Mouse (Mus musculus): ENCODE measurements around the gene Tbata. TPM values are rescaled to one million over a fixed set of nuclear protein-coding genes. Genes with fewer than 3 reads are reported as not detected.

Tbata gene
- polyA plus RNA-seq, 1 experiment from 2014 or later, result not detected

DNA sequence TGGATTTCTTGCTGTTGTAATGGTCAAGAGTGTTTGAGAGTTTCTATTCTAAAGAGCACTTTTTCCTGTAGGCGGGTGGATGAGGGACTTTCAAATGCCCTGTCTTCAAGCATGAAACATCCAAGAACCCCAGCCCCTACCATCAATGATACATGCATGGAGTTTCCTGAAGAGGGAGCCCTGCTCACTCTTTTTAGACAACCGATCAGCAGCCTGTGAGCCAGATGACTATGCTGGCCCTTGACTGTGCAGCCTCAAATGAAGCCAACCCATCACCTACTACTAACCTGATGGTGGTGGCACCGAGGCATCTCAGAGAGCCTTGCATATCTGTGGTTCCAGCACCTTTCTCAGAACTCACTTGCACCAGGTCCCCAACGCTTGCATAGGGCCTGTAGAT, 742 bp downstream of the Tbata start:
- Histone ChIP-seq H3K9me3 (ENCODE audit: control insufficient read depth) (no peaks in the 10 kb centered on the region), H3K4me1 (replicated peaks; ENCODE audit: control insufficient read depth, insufficient read depth, low read length) (no peaks in the 10 kb centered on the region), H3K27ac (ENCODE audit: low read depth, low read length) (no peak overlapping the region), H3K4me3 (ENCODE audit: low read depth, low read length) (no peak overlapping the region), H3K4me2 (replicated peaks; ENCODE audit: low read depth) (no peak overlapping the region), H3K36me3 (ENCODE audit: control insufficient read depth, insufficient read depth) (no peaks in the 10 kb centered on the region), H3K27me3 (replicated peaks; ENCODE audit: control insufficient read depth, insufficient read depth, low read length) (peaks cover 10% of the 10 kb centered on the region; the same call in 1 of the 2 replicates), H3K9ac (ENCODE audit: low read depth, low read length) (no peak overlapping the region)
- no peak for ATAC-seq
- WGBS, result 74% methylated on average over 4 of the region's 4 CpGs
- TF ChIP-seq CTCF (IDR thresholded peaks at IDR 0.05; ENCODE audit: low read depth), result no peak

DNA sequence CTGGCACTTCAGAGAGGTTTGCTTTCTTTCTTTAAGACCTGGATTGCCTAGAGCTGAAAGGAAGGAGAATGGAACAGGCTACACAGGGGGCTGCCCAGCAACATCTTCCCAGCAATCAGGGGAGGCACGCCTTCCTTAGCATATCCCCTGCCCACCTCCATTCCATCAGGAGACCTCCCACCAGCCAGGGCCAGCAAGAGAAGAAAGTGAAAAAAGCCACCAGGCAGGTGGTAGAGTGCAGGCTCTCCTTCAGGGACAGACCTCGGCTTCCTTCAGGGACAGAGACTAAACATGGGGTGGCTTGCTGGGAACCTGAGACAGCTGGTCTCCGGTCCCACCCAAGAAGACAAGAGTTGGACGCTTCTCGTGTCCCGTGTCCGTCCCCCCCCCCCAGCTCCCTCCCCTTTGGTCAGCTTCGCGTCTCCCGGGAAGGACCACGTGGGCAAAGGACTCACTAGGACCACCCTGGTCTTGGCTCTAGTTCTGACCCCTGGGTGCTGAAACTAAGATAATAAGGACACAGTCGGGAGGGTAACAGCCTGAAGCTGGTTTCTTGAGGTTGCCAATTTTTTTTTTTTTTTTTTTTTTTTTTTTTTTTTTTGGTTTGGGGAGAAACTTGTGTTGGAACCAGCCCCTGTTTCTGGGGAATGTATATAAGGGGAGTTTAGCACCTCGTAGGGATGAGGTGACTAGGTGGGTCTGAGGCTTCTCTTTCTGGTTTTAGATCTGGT, 3.1 kb downstream of the Tbata start:
- ATAC-seq, result no peak

DNA sequence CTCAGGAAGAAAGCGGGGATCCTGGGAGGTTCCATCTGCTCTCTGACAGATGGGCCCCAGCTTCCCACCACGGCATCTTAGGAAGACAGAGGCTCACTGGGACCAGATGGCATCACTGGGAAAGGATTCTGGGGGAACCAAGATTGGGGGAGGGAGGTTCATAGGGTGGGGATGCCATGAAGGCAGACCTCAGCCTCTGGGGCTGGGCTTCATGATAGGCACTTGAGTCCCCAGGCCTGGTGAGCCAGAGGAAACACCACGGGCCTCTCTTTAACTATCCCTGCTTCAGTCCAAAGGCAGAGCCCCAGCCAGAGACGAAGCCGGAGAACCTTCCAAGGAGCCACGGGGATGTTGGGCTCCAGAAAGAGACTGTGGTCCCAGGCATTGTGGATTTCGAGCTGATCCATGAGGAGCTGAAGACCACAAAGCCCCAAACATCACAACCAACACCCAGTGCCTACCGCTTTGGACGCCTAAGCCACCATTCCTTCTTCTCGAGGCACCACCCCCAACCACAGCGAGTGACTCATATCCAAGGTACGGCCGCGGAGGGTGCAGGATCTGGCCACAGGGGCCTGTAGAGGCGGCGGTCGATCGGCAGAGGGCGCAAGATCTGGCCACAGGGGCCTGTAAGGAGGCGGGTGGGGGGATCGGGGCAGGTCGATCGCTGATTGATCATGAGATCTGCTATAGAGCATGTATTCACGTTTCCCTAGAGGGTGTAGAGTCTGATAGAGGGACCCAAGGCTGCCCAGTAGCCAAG, 3.9 kb downstream of the Tbata start:
- H3K27ac ChIP-seq (ENCODE audit: low read depth, low read length), result no peak overlapping the region
- H3K4me2 ChIP-seq (replicated peaks; ENCODE audit: low read depth), result peak overlapping the region; percentile 30
- H3K27me3 ChIP-seq (replicated peaks; ENCODE audit: control insufficient read depth, insufficient read depth, low read length), result peaks cover 10% of the 10 kb centered on the region; the same call in 1 of the 2 replicates
- no peak overlapping the region for H3K9ac ChIP-seq (ENCODE audit: low read depth, low read length)
- WGBS, result 15% methylated on average over 24 of the region's 24 CpGs
- peak; percentile 69 for TF ChIP-seq CTCF (IDR thresholded peaks at IDR 0.05; ENCODE audit: low read depth)
- no peak overlapping the region; the same call in 1 of the 2 replicates for H3K4me3 ChIP-seq (ENCODE audit: low read depth, low read length)
- H3K36me3 ChIP-seq (ENCODE audit: control insufficient read depth, insufficient read depth), result no peaks in the 10 kb centered on the region
- no peak for ATAC-seq
- no peaks in the 10 kb centered on the region for H3K9me3 ChIP-seq (ENCODE audit: control insufficient read depth)
- H3K4me1 ChIP-seq (replicated peaks; ENCODE audit: control insufficient read depth, insufficient read depth, low read length), result no peaks in the 10 kb centered on the region

More for the DNA sequence above, 3.1 kb downstream of the Tbata start:
- H3K9me3 ChIP-seq (ENCODE audit: control insufficient read depth), result no peaks in the 10 kb centered on the region
- H3K27ac ChIP-seq (ENCODE audit: low read depth, low read length), result no peak overlapping the region
- WGBS, result 38% methylated on average over 13 of the region's 13 CpGs
- no peak overlapping the region for H3K4me3 ChIP-seq (ENCODE audit: low read depth, low read length)
- TF ChIP-seq CTCF (IDR thresholded peaks at IDR 0.05; ENCODE audit: low read depth), result no peak
- no peaks in the 10 kb centered on the region for H3K36me3 ChIP-seq (ENCODE audit: control insufficient read depth, insufficient read depth)
- H3K4me1 ChIP-seq (replicated peaks; ENCODE audit: control insufficient read depth, insufficient read depth, low read length), result no peaks in the 10 kb centered on the region
- peaks cover 10% of the 10 kb centered on the region; the same call in 1 of the 2 replicates for H3K27me3 ChIP-seq (replicated peaks; ENCODE audit: control insufficient read depth, insufficient read depth, low read length)
- no peak overlapping the region for H3K4me2 ChIP-seq (replicated peaks; ENCODE audit: low read depth)
- H3K9ac ChIP-seq (ENCODE audit: low read depth, low read length), result no peak overlapping the region

DNA sequence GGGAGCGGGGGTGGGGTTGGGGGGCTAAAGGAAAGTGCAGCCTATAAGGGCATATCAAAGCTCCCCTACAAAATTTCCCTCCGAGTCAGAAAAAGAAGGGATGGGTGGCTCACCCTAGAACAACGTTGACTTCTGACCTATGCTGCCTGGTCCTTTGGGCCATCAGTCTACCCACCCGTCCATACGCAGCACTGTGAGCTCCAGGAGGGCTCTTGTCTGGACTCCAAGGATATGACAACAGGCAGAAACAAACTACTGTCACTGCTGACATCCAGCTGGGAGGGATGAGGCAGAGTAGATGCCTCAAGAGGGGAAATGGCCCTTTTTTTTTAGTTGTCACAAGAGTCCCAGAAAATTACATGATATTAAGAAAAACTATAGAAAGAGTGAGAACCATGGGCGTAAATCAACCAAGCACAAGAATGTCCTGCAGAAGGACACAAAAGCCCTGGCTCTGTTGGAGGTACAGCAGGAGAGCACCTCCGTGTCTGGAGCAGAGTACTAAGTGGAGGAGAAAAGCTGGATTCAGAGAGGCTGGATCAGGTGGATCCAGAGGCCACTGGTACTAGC, 4.6 kb downstream of the Tbata start:
- peak overlapping the region; percentile 30; the same call in 1 of the 2 replicates for H3K4me2 ChIP-seq (replicated peaks; ENCODE audit: low read depth)
- no peak overlapping the region for H3K27ac ChIP-seq (ENCODE audit: low read depth, low read length)
- no peaks in the 10 kb centered on the region for H3K36me3 ChIP-seq (ENCODE audit: control insufficient read depth, insufficient read depth)
- H3K4me1 ChIP-seq (replicated peaks; ENCODE audit: control insufficient read depth, insufficient read depth, low read length), result no peaks in the 10 kb centered on the region
- TF ChIP-seq CTCF (IDR thresholded peaks at IDR 0.05; ENCODE audit: low read depth), result no peak
- no peak overlapping the region for H3K4me3 ChIP-seq (ENCODE audit: low read depth, low read length)
- H3K9me3 ChIP-seq (ENCODE audit: control insufficient read depth), result no peaks in the 10 kb centered on the region
- no peak overlapping the region for H3K9ac ChIP-seq (ENCODE audit: low read depth, low read length)
- peaks cover 10% of the 10 kb centered on the region; the same call in 1 of the 2 replicates for H3K27me3 ChIP-seq (replicated peaks; ENCODE audit: control insufficient read depth, insufficient read depth, low read length)
- 57% methylated on average over 7 of the region's 7 CpGs for WGBS
- ATAC-seq, result no peak

DNA sequence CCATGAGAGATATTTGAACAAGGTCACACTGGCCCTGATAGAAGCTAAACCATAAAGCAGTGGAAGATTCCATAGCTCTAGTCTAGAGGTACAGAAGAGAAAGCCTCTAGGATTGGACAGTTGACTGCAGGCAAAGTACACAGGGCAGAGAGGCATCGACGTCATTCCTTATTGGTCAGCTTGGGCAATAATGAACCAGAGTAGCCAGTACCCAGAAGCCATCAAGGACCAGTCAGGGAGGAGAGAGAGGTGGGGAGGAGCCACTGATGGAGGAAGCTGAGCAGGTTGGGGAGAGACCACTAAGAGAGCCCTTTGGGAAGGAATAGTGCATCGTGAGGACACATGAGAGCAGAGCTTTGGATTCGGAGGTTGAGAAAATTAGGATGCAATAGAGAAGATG, 6.0 kb downstream of the Tbata start:
- Histone ChIP-seq H3K4me1 (replicated peaks; ENCODE audit: control insufficient read depth, insufficient read depth, low read length) (no peaks in the 10 kb centered on the region), H3K36me3 (ENCODE audit: control insufficient read depth, insufficient read depth) (no peaks in the 10 kb centered on the region), H3K27ac (ENCODE audit: low read depth, low read length) (no peak overlapping the region), H3K27me3 (replicated peaks; ENCODE audit: control insufficient read depth, insufficient read depth, low read length) (peaks cover 10% of the 10 kb centered on the region; the same call in 1 of the 2 replicates), H3K4me3 (ENCODE audit: low read depth, low read length) (no peak overlapping the region), H3K9me3 (ENCODE audit: control insufficient read depth) (no peaks in the 10 kb centered on the region), H3K9ac (ENCODE audit: low read depth, low read length) (no peak overlapping the region), H3K4me2 (replicated peaks; ENCODE audit: low read depth) (no peak overlapping the region)
- ATAC-seq, result no peak
- no peak for TF ChIP-seq CTCF (IDR thresholded peaks at IDR 0.05; ENCODE audit: low read depth)
- 79% methylated on average over 4 of the region's 4 CpGs for WGBS

DNA sequence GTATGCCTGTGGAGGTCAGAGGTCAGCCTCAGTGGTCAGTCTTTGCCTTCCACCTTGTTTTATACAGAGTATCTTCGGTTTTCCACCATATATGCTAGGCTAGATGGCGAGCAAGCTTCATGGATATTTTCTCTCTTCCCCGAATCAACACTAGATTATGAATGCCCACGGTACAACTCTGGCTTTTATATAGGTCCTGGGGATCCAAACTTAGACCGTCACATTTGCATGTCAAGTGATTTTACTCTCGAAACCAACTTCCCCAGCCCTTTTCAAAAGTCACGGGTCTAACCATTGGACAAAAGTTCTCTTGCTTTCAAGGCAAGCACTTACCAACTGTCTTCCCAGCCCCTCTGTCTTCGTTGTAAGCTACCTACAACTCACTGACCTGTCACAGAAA, 6.9 kb downstream of the Tbata start:
- Histone ChIP-seq H3K4me1 (replicated peaks; ENCODE audit: control insufficient read depth, insufficient read depth, low read length) (no peaks in the 10 kb centered on the region), H3K9me3 (ENCODE audit: control insufficient read depth) (no peaks in the 10 kb centered on the region), H3K9ac (ENCODE audit: low read depth, low read length) (no peak overlapping the region), H3K4me2 (replicated peaks; ENCODE audit: low read depth) (no peak overlapping the region), H3K27ac (ENCODE audit: low read depth, low read length) (no peak overlapping the region), H3K27me3 (replicated peaks; ENCODE audit: control insufficient read depth, insufficient read depth, low read length) (peaks cover 10% of the 10 kb centered on the region; the same call in 1 of the 2 replicates), H3K36me3 (ENCODE audit: control insufficient read depth, insufficient read depth) (no peaks in the 10 kb centered on the region), H3K4me3 (ENCODE audit: low read depth, low read length) (no peak overlapping the region)
- no peak for TF ChIP-seq CTCF (IDR thresholded peaks at IDR 0.05; ENCODE audit: low read depth)
- 89% methylated on average over 8 of the region's 8 CpGs for WGBS
- no peak for ATAC-seq
